Mouse (Mus musculus): ENCODE measurements around the gene Fig4.

GRCm38 (mm10) chr10:41278808-41279207, 24.3 kb downstream of the Fig4 start:
- TF ChIP-seq CTCF (IDR thresholded peaks at IDR 0.05; ENCODE audit: extremely low read depth, insufficient read depth, insufficient read length, insufficient replicate concordance) (no peak), POLR2A (IDR thresholded peaks at IDR 0.05; ENCODE audit: low read depth, low read length) (no peak)
